Mouse (Mus musculus) inflammation-experienced regulatory T-cells, adult 6 months (primary cell): ENCODE measurements around the gene Sh3rf3. TPM values are rescaled to one million over a fixed set of nuclear protein-coding genes. Genes with fewer than 3 reads are reported as not detected.

ENCODE experiments used
- ATAC-seq: one replicate; pipeline ENCODE4 v1.8.0; 2017
- polyA plus RNA-seq, 3 experiments: library from polyadenylated mRNA; unstranded; fragments of 100-300 nt; shearing (Covaris generic); gene quantifications; one replicate each; pipeline ENCODE4 v1.2.1; 2017

Gene Sh3rf3
- polyA plus RNA-seq, 3 experiments from 2014 or later, result not detected

- no peak for ATAC-seq
Measured at GRCm38 (mm10) chr10:59182306-59182705, 369.1 kb downstream of the Sh3rf3 start.

Other genes with a start within 250 kb of the Sh3rf3 start
- gene Edar, start 137.7 kb upstream of the Sh3rf3 start, polyA plus RNA-seq, result not detected
- not detected for gene Gm17542, start 95.1 kb upstream of the Sh3rf3 start, polyA plus RNA-seq